Mouse (Mus musculus) Patski (cell line): Measurements from ENCODE around the gene Coch. TPM values are rescaled to one million over a fixed set of nuclear protein-coding genes. Genes with fewer than 3 reads are reported as not detected.

Experiments
- ATAC-seq: fragments of 100-300 bp; one replicate; pipeline ENCODE4 v1.8.0; 2021
- CTCF ChIA-PET: fragments of 350-600 bp; sonication (Branson Sonifier 250); formaldehyde crosslinking; loops from one replicate; lab custom pipeline; 2022; ENCODE audit warnings: inconsistent platforms; lab: Charles Lee
- POLR2A ChIA-PET: fragments of 350-600 bp; sonication (Branson Sonifier 250); formaldehyde crosslinking; loops from one replicate; lab custom pipeline; 2022; ENCODE audit warnings: antibody characterized with exemption, inconsistent platforms; lab: Charles Lee
- DNase-seq: peaks from one replicate; pipeline ENCODE4 v3.0.0-alpha.2; 2011; ENCODE audit warnings: low read depth, low spot score
- H3K27me3 ChIP-seq: fragments of 371-371 bp; one replicate; pipeline ENCODE4 v1.5.1; 2021
- CTCF ChIP-seq: fragments of 100-300 bp; IDR thresholded peaks from one replicate; pipeline ENCODE4 v1.5.1; 2021
- in situ Hi-C: fragments of 300-500 bp; cut with MboI; formaldehyde crosslinking; loops from 3 replicates; pipeline ENCODE4 v1.11.1; 2018; ENCODE audit warnings: low pct_unique_long_range_greater_than_20kb, mixed read lengths
- polyA plus RNA-seq: library from polyadenylated mRNA; unstranded; gene quantifications from one replicate; pipeline ENCODE4 v1.2.3, GENCODE M21; 2021

The Coch gene
- polyA plus RNA-seq, 1 experiment from 2014 or later, result 0.03 TPM

GRCm38 (mm10) chr12:51592888-51593228, 283 bp upstream of the Coch start:
- in situ Hi-C loops, result no loop called here
- DNase-seq, result no peak
- no peak for ATAC-seq
- POLR2A ChIA-PET, result no interaction called here
- no peak for TF ChIP-seq CTCF
- H3K27me3 ChIP-seq, result peaks cover 11% of the 10 kb centered on the region
- CTCF ChIA-PET, result no interaction called here

- H3K27me3 ChIP-seq, result peaks cover 11% of the 10 kb centered on the region
- in situ Hi-C loops, result no loop called here
- ChIA-PET POLR2A (no interaction called here), CTCF (no interaction called here)
- no peak for TF ChIP-seq CTCF
- ATAC-seq (no peak), DNase-seq (no peak)
Measured at GRCm38 (mm10) chr12:51594030-51594470, 909 bp downstream of the Coch start.

DNA sequence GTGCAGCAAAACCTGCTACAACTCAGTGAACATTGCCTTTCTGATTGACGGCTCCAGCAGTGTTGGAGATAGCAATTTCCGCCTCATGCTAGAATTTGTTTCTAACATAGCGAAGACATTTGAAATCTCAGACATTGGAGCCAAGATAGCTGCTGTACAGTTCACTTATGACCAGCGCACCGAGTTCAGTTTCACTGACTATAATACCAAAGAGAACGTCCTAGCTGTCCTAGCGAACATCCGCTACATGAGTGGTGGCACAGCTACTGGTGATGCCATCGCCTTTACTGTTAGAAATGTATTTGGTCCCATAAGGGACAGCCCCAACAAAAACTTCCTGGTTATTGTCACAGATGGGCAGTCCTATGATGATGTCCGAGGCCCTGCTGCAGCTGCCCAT, 10.2 kb downstream of the Coch start:
- CTCF ChIA-PET, result no interaction called here
- POLR2A ChIA-PET, result no interaction called here
- no peak for TF ChIP-seq CTCF
- in situ Hi-C loops, result no loop called here
- no peak for ATAC-seq
- no peak for DNase-seq
- no peaks in the 10 kb centered on the region for H3K27me3 ChIP-seq

- TF ChIP-seq CTCF, result no peak
- ChIA-PET CTCF (interaction anchor here (1.2 to 2.1 kb wide), 2 partner anchors 9 to 10 kb away, joined by 3 to 5 read pairs; no protein-coding TSS in a partner anchor), POLR2A (interaction anchor here (0.6 kb wide), 1 partner anchor 214 kb away, joined by 3 read pairs; no protein-coding TSS in a partner anchor)
- DNase-seq, result no peak
- peak; percentile 54 for ATAC-seq
- no peaks in the 10 kb centered on the region for H3K27me3 ChIP-seq
- in situ Hi-C loops, result no loop called here
Measured at GRCm38 (mm10) chr12:51606138-51606537, 13.0 kb downstream of the Coch start.

- no peak for TF ChIP-seq CTCF
- in situ Hi-C loops, result no loop called here
- CTCF ChIA-PET, result no interaction called here
- DNase-seq (no peak), ATAC-seq (no peak)
- no peaks in the 10 kb centered on the region for H3K27me3 ChIP-seq
- POLR2A ChIA-PET, result no interaction called here
Measured at GRCm38 (mm10) chr12:51612361-51612760, 19.2 kb downstream of the Coch start.

- ATAC-seq, result no peak
- in situ Hi-C loops, result no loop called here
- POLR2A ChIA-PET, result no interaction called here
- CTCF ChIA-PET, result interaction anchor here (0.7 kb wide), 1 partner anchor 283 kb away, joined by 3 read pairs; no protein-coding TSS in a partner anchor
- no peak for DNase-seq
- no peaks in the 10 kb centered on the region for H3K27me3 ChIP-seq
- no peak for TF ChIP-seq CTCF
Measured at GRCm38 (mm10) chr12:51620572-51620971, 27.4 kb downstream of the Coch start.

GRCm38 (mm10) chr12:51621161-51621560, 28.0 kb downstream of the Coch start:
- POLR2A ChIA-PET, result no interaction called here
- ATAC-seq (no peak), DNase-seq (no peak)
- TF ChIP-seq CTCF, result no peak
- in situ Hi-C loops, result no loop called here
- CTCF ChIA-PET, result interaction anchor here (1.1 kb wide), 1 partner anchor 120 kb away, joined by 3 read pairs; no protein-coding TSS in a partner anchor
- H3K27me3 ChIP-seq, result no peaks in the 10 kb centered on the region

GRCm38 (mm10) chr12:51622670-51623365, 29.7 kb downstream of the Coch start:
- H3K27me3 ChIP-seq, result no peaks in the 10 kb centered on the region
- POLR2A ChIA-PET, result no interaction called here
- ATAC-seq, result no peak
- in situ Hi-C loops, result no loop called here
- peak; percentile 21 for TF ChIP-seq CTCF
- no peak for DNase-seq
- CTCF ChIA-PET, result no interaction called here

GRCm38 (mm10) chr12:51623366-51623694, 30.2 kb downstream of the Coch start:
- POLR2A ChIA-PET, result no interaction called here
- DNase-seq, result no peak

DNA sequence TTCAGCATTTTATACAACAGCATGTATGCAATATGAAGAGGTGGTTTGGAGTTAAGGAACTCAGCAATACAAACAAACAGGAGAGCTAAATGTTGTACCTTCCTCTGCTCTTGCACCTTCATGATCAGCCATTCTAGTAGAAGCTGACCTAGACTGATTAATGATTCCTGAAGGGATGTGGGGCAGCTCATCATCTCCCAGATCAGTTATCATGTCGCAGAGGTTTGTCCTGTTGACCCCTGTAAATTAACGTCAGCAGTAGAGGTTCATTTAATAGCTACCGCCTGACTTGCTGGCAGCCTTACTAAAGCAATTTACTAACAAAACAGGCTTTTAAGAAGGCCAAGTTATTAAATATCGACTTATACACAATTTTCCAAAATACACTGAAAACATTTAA, 40.3 kb downstream of the Coch start:
- no peaks in the 10 kb centered on the region for H3K27me3 ChIP-seq
- ChIA-PET CTCF (no interaction called here), POLR2A (no interaction called here)
- DNase-seq (no peak), ATAC-seq (no peak)
- TF ChIP-seq CTCF, result no peak
- in situ Hi-C loops, result no loop called here

More at GRCm38 (mm10) chr12:51623366-51623694, 30.2 kb downstream of the Coch start:
- CTCF ChIA-PET, result no interaction called here
- TF ChIP-seq CTCF, result no peak
- no peak for ATAC-seq
- H3K27me3 ChIP-seq, result no peaks in the 10 kb centered on the region
- in situ Hi-C loops, result no loop called here

GRCm38 (mm10) chr12:51636260-51636659, 43.1 kb downstream of the Coch start:
- TF ChIP-seq CTCF, result no peak
- DNase-seq, result no peak

More at GRCm38 (mm10) chr12:51636260-51636659, 43.1 kb downstream of the Coch start:
- no peaks in the 10 kb centered on the region for H3K27me3 ChIP-seq
- in situ Hi-C loops, result no loop called here
- POLR2A ChIA-PET, result no interaction called here
- CTCF ChIA-PET, result no interaction called here
- no peak for ATAC-seq
